Mouse (Mus musculus) macrophage (primary cell): ENCODE results near the gene Psg20. TPM values are rescaled to one million over a fixed set of nuclear protein-coding genes. Genes with fewer than 3 reads are reported as not detected.
"Not testable (repeated sequence)": the region's sequence is repeated elsewhere in the genome, so short reads cannot be mapped to it uniquely, and the experiment has no call there.

Source experiments
- H3K27ac ChIP-seq: fragments of 350-480 bp; formaldehyde crosslinking; 2 replicates; pipeline ENCODE4 v1.9.0; 2021
- H3K36me3 ChIP-seq: fragments of 350-480 bp; formaldehyde crosslinking; 2 replicates; pipeline ENCODE4 v1.9.0; 2021; ENCODE audit errors: inconsistent target
- H3K4me3 ChIP-seq: fragments of 350-480 bp; formaldehyde crosslinking; 2 replicates; pipeline ENCODE4 v1.9.0; 2021; ENCODE audit errors: inconsistent target
- H3K79me2 ChIP-seq: fragments of 350-480 bp; formaldehyde crosslinking; 2 replicates; pipeline ENCODE4 v1.9.0; 2021; ENCODE audit errors: inconsistent target
- WGBS: methylation state at CpG from one replicate; pipeline ENCODE4 v1.1.7; 2026; ENCODE audit warnings: inconsistent platforms; ENCODE audit not compliant: missing documents; 5-methylcytosine and 5-hydroxymethylcytosine counted together
- polyA plus RNA-seq: library from polyadenylated mRNA; stranded (reverse); fragments of 250-400 nt; gene quantifications from 3 replicates; pipeline ENCODE4 v1.2.4, GENCODE M21; 2018; ENCODE audit warnings: inconsistent platforms
- total RNA-seq, 78 experiments: library from RNA; depleted of rRNA; stranded (reverse); fragments of 250-400 nt; gene quantifications; 1 replicate in 9 of 78; 2 replicates in 24 of 78; 3 replicates in 43 of 78; 4 replicates in 2 of 78; pipeline ENCODE4 v1.2.4; 2018; ENCODE audit warnings: inconsistent platforms in 56 of 78

The Psg20 gene
- not detected for total RNA-seq (2018; cell fraction: chromatin; rRNA removed)
- total RNA-seq (2018; cell fraction: cytosol; rRNA removed), result not detected
- total RNA-seq (2018; cell fraction: nucleus; rRNA removed), result not detected
- polyA plus RNA-seq, result not detected in 3 replicates

DNA sequence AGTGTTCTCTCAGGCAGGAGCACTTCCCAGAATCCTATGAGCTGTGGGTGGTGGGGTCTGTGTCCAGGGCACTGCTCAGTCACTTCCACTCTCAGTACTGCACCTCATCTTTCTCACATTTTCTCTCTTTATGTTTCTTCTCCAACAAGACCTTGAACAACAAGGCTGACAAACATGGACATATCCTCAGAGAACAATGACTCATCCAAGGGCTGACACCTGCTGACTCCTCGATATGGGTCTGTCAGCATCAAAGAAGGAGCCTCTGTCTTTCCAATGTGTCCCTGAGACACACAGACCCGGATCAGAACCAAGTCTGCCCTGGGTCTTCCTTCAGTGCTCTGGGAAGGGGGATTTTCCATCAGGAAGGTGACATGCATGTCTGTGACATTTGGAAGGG is at the start of gene Psg20:
TSS of gene Psg20 (minus strand) at position 101 of the 400 bp plus-strand sequence.
- Histone ChIP-seq H3K4me3 (no peak within 1 kb of the TSS), H3K36me3 (no peaks in the 10 kb centered on the region), H3K79me2 (no peaks in the 10 kb centered on the region), H3K27ac (no peak within 1 kb of the TSS)
- 70% methylated on average over 2 of the region's 2 CpGs for WGBS

DNA sequence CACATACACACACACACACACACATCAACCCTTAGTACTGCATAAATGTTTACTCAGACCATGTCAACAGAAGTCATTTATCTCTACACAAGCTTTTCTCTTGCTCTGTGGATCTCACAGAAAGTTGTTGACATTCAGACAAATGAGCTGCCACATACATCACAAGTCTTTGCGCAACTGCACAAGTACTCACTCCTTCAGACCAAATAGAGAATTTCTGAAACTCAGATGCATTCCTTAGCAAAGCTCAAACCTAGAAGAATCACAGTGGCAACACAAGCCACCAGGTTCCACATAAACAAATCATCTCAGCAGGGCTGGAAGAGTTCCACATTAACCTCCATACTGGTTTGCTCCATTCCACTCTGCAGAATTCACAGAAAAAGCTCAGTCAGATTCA is 48.5 kb upstream of the Psg20 start:
- H3K27ac ChIP-seq, result no peak overlapping the region
- WGBS, result 91% methylated on average over 1 of the region's 1 CpGs
- H3K4me3 ChIP-seq, result no peak overlapping the region
- no peaks in the 10 kb centered on the region for H3K36me3 ChIP-seq
- no peaks in the 10 kb centered on the region for H3K79me2 ChIP-seq

DNA sequence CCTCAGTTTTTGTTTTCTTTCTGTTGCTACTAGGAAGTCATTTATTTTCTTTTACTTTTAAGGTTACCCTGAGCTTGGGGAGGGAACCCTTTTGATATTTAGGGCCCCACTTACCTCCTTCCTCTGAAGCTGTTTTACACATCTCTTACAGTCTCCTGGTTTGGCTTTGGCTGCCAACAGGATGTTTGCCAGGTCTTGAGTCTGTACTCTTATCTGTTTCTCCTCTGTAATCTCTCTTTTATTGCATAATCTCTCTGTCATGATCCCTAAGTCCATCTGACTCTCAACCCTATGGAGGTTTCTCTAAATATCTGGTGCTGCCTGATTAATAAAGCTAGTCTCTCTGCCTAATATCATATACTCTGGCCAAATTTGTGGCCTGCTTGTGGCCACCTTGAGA is 47.1 kb upstream of the Psg20 start:
- no peaks in the 10 kb centered on the region for H3K79me2 ChIP-seq
- H3K4me3 ChIP-seq, result no peak overlapping the region
- no peak overlapping the region for H3K27ac ChIP-seq
- no peaks in the 10 kb centered on the region for H3K36me3 ChIP-seq

GRCm38 (mm10) chr7:18728391-18728790 is 42.4 kb upstream of the Psg20 start:
- WGBS, result 80% methylated on average over 1 of the region's 1 CpGs
- Histone ChIP-seq H3K27ac (no peak overlapping the region), H3K4me3 (no peak overlapping the region), H3K36me3 (no peaks in the 10 kb centered on the region), H3K79me2 (no peaks in the 10 kb centered on the region)

DNA sequence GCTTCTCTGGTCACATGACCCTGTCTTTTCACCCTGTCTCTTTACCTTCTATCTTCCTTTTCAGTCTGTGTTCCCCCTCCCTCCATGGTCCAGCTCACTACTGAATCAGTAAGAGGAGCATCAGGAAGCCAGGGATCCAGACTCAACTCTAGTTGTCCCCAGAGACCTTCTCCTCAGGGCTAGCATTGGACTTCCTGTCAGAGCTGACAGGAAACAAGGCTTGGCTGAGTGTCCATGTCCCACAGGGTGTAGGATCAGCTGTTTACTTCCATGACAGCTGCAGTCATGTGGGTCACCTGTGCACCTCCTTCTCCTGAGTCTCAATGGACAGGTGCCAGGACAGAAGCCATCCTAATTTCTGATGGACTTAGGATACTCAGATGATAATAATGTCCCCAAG is 39.9 kb upstream of the Psg20 start:
- H3K36me3 ChIP-seq, H3K79me2 ChIP-seq, H3K27ac ChIP-seq, H3K4me3 ChIP-seq: not testable (repeated sequence)

- WGBS, result 82% methylated on average over 6 of the region's 6 CpGs
These were observed 38.0 kb upstream of the Psg20 start for GRCm38 (mm10) chr7:18724001-18724400.

GRCm38 (mm10) chr7:18717790-18718189 is 31.8 kb upstream of the Psg20 start, which contains the start of gene Psg22:
Gene Psg22, plus strand, starts transcription at chr7:18718090.
- no peak within 1 kb of the TSS for H3K4me3 ChIP-seq
- no peaks in the 10 kb centered on the region for H3K79me2 ChIP-seq
- WGBS, result 39% methylated on average over 2 of the region's 2 CpGs
- no peak within 1 kb of the TSS for H3K27ac ChIP-seq
- no peaks in the 10 kb centered on the region for H3K36me3 ChIP-seq

More at GRCm38 (mm10) chr7:18724001-18724400, 38.0 kb upstream of the Psg20 start:
- no peak overlapping the region for H3K27ac ChIP-seq
- no peaks in the 10 kb centered on the region for H3K79me2 ChIP-seq
- no peaks in the 10 kb centered on the region for H3K36me3 ChIP-seq
- no peak overlapping the region for H3K4me3 ChIP-seq

DNA sequence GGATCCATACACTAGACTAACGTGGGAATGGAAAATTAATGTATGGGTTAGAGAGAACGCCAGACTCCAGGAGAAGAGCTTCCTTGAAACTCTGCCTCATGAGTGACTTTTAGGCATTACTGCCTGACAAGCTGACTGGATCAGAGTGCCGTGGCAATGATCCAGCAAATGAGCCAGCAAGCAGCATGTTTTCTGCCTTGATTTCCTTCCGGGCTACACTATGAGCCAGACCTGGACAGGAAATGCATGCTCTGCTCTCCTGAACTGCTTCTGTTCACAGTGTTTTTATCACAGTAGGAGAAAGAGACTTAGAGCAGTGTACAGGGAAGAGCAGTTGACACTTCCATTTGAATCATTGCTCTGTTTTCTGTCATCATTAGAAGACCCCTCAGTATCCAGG is 29.6 kb upstream of the Psg20 start:
- H3K4me3 ChIP-seq, result no peak overlapping the region
- no peaks in the 10 kb centered on the region for H3K79me2 ChIP-seq
- no peak overlapping the region for H3K27ac ChIP-seq
- 52% methylated on average over 4 of the region's 4 CpGs for WGBS
- H3K36me3 ChIP-seq, result no peaks in the 10 kb centered on the region

DNA sequence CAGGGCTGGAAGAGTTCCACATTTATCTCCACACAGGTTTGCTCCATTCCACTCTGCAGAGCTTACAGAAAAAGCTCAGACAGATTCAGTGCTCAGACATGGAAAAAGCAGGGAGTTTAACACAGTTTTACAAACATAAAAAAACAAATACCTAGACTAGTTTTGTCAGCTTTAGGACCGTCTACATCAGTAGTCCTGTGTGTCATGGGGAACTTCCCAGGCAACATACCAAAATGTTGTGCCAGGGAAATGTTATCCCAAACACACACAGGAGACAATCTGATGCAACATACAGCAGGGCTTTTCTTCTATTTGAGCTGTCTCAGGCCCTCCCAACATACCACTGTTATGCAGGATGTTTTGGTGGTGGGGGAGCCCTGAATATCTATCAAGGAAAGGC is 24.9 kb upstream of the Psg20 start:
- no peaks in the 10 kb centered on the region for H3K79me2 ChIP-seq
- no peaks in the 10 kb centered on the region for H3K36me3 ChIP-seq
- H3K27ac ChIP-seq, result no peak overlapping the region
- H3K4me3 ChIP-seq, result no peak overlapping the region
- 82% methylated on average over 1 of the region's 1 CpGs for WGBS

- H3K27ac ChIP-seq, H3K36me3 ChIP-seq, H3K4me3 ChIP-seq, H3K79me2 ChIP-seq: not testable (repeated sequence)
- WGBS, result 76% methylated on average over 4 of the region's 4 CpGs
These were observed 24.3 kb upstream of the Psg20 start for GRCm38 (mm10) chr7:18710331-18710730.

GRCm38 (mm10) chr7:18685586-18685985 is 399 bp downstream of the Psg20 start:
- no peaks in the 10 kb centered on the region for H3K79me2 ChIP-seq
- no peak overlapping the region for H3K4me3 ChIP-seq
- H3K36me3 ChIP-seq, result no peaks in the 10 kb centered on the region
- H3K27ac ChIP-seq, result no peak overlapping the region

GRCm38 (mm10) chr7:18679772-18680171 is 6.2 kb downstream of the Psg20 start:
- Histone ChIP-seq H3K4me3 (no peak overlapping the region), H3K36me3 (no peaks in the 10 kb centered on the region), H3K27ac (no peak overlapping the region), H3K79me2 (no peaks in the 10 kb centered on the region)
- WGBS, result 51% methylated on average over 2 of the region's 2 CpGs

DNA sequence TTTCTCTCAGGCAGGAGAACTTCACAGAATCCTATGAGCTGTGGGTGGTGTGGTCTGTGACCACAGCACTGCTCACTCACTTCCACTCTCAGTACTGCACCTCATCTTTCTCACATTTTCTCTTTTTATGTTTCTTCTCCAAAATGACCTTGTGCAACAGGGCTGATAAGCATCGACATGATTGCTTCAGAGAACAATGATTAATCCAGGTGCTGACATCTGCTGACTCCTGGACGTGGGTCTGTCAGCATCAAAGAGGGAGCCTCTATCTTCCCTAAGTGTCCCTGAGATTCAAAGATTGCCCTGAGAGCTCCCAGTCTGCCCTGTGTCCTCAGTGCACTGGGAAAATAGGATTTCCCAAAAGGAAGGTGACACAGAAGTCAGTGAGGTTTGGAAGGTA is 29.4 kb downstream of the Psg20 start, which contains the start of gene Psg21:
TSS of gene Psg21 (minus strand) at position 101 of the 400 bp plus-strand sequence.
- not testable (repeated sequence) for H3K36me3 ChIP-seq, H3K79me2 ChIP-seq, H3K4me3 ChIP-seq, H3K27ac ChIP-seq
- WGBS, result no CpG with 5 or more reads among the region's 2 CpGs

GRCm38 (mm10) chr7:18626921-18627320 is 59.1 kb downstream of the Psg20 start:
- H3K27ac ChIP-seq, H3K4me3 ChIP-seq, H3K36me3 ChIP-seq, H3K79me2 ChIP-seq: not testable (repeated sequence)
- 76% methylated on average over 8 of the region's 8 CpGs for WGBS
